Comparison of ENCODE assay signal across 14 mouse cellular contexts in genomic region chr17:65683731-65684130, GRCm38 (mm10). TPM values are rescaled to one million over a fixed set of nuclear protein-coding genes. Genes with fewer than 3 reads are reported as not detected.
DNase-seq lines count a peak whose midpoint lies in the region; ATAC-seq lines count a peak whose summit lies in the region.
"Had no signal": no experiment of that assay in that cellular context is flagged by ENCODE, and none has a peak within 500 bp of the region (broad histone marks: within the 10 kb centered on the region; RNA-seq: fewer than 3 reads in every experiment).

No protein-coding gene starts in this region.

- H3K4me2 ChIP-seq in heart, embryonic 15.5 days = no peak overlapping the region
- H3K4me2 ChIP-seq: hindbrain, embryonic 12.5 days; limb, embryonic 15.5 days; neural tube, embryonic 12.5 days had no signal

- no peak overlapping the region for H3K4me3 ChIP-seq in heart, embryonic 15.5 days
- no peak overlapping the region for H3K4me3 ChIP-seq in limb, embryonic 10.5 days
- H3K4me3 ChIP-seq: hindbrain, embryonic 12.5 days; limb, embryonic 15.5 days; neural tube, embryonic 12.5 days had no signal

- no peaks in the 10 kb centered on the region for H3K27me3 ChIP-seq in heart, embryonic 15.5 days
- H3K27me3 ChIP-seq in limb, embryonic 10.5 days (ENCODE audit: low read depth, poor library complexity, severe bottlenecking) = no peaks in the 10 kb centered on the region
- H3K27me3 ChIP-seq: hindbrain, embryonic 12.5 days; limb, embryonic 15.5 days; neural tube, embryonic 12.5 days had no signal

- no peaks in the 10 kb centered on the region for H3K9me3 ChIP-seq in heart, embryonic 15.5 days (replicated peaks)
- H3K9me3 ChIP-seq in limb, embryonic 10.5 days (replicated peaks) = no peaks in the 10 kb centered on the region
- H3K9me3 ChIP-seq: hindbrain, embryonic 12.5 days; limb, embryonic 15.5 days; neural tube, embryonic 12.5 days had no signal

- H3K36me3 ChIP-seq in heart, embryonic 15.5 days = no peaks in the 10 kb centered on the region
- H3K36me3 ChIP-seq in limb, embryonic 10.5 days = no peaks in the 10 kb centered on the region
- H3K36me3 ChIP-seq: hindbrain, embryonic 12.5 days; limb, embryonic 15.5 days; neural tube, embryonic 12.5 days had no signal

- H3K4me1 ChIP-seq in heart, embryonic 15.5 days (replicated peaks) = peaks cover 14% of the 10 kb centered on the region
- H3K4me1 ChIP-seq in limb, embryonic 10.5 days = peaks cover 13% of the 10 kb centered on the region
- H3K4me1 ChIP-seq: hindbrain, embryonic 12.5 days; neural tube, embryonic 12.5 days had no signal

- ATAC-seq in heart, embryonic 15.5 days (replicated peaks; ENCODE audit: insufficient number of reproducible peaks, insufficient read depth, low FRiP score, low read depth) = no peak

- 59% methylated on average over 2 of the region's 2 CpGs for WGBS in heart, embryonic 15.5 days
- 86% methylated on average over 2 of the region's 2 CpGs for WGBS in limb, embryonic 10.5 days

- H3K27ac ChIP-seq in heart, embryonic 15.5 days = peak overlapping the region; percentile 53
- no peak overlapping the region for H3K27ac ChIP-seq in limb, embryonic 10.5 days
- H3K27ac ChIP-seq: hindbrain, embryonic 12.5 days; limb, embryonic 15.5 days; neural tube, embryonic 12.5 days had no signal

- peak; percentile 31 for DNase-seq in layer of hippocampus, adult 9-11 months
- no peak for DNase-seq in layer of hippocampus, adult 18-20 months (ENCODE audit: low spot score in 2 of 2)
- peak; percentile 81 for DNase-seq in cerebellum, adult 11 months
- peak; percentile 95 for DNase-seq in cerebellum, adult 9-11 months
- no peak for DNase-seq in limb, embryonic 10.5 days (ENCODE audit: low spot score)
- DNase-seq in natural killer cell, adult 2 months (ENCODE audit: low spot score in 2 of 2) = no peak
- DNase-seq: thymus, postnatal 25 days had no signal

- no peak overlapping the region for H3K9ac ChIP-seq in heart, embryonic 15.5 days
- H3K9ac ChIP-seq: hindbrain, embryonic 12.5 days; limb, embryonic 15.5 days; neural tube, embryonic 12.5 days had no signal

RNA-seq across cellular contexts. Expression of gene Txndc2, which starts 41.8 kb away (rescaled TPM):
- total RNA-seq in layer of hippocampus, adult 18-20 months (2021) = not detected
- 0.10 TPM in 1 of 2 replicates, not detected in the other for polyA plus RNA-seq in heart, embryonic 15.5 days (2015; fragmentation: Nextera tagmentation; extraction: Ambion mirVana)
- not detected in 2 replicates for polyA plus RNA-seq in limb, embryonic 10.5 days (2016; fragmentation: Nextera tagmentation; extraction: Ambion mirVana)
- polyA plus RNA-seq: cortical plate, adult 2 months; large intestine, adult 2 months; small intestine, adult 2 months had no signal

Comparison
In these comparisons a context has a peak if more than half of its experiments do, and no peak if none do; other contexts are left out.
1. DNase-seq: peak in layer of hippocampus, adult 9-11 months (single experiment), cerebellum, adult 11 months (single experiment) and cerebellum, adult 9-11 months (single experiment); none in layer of hippocampus, adult 18-20 months (0 of 2), limb, embryonic 10.5 days (single experiment) and natural killer cell, adult 2 months (0 of 2).